Mouse (Mus musculus) ES-Bruce4 (cell line): ENCODE data around the gene Slc35f1.

Source experiments
- CTCF ChIP-seq: IDR thresholded peaks from one replicate; pipeline ENCODE4 v1.8.1; 2011; ENCODE audit warnings: low read depth, low read length
- EP300 ChIP-seq: IDR thresholded peaks from 2 replicates; pipeline ENCODE4 v1.6.1; 2011; ENCODE audit warnings: low read depth, low read length; ENCODE audit not compliant: insufficient read depth
- POLR2A ChIP-seq: IDR thresholded peaks from one replicate; pipeline ENCODE4 v1.8.1; 2011; ENCODE audit warnings: low read length; ENCODE audit not compliant: insufficient read depth

DNA sequence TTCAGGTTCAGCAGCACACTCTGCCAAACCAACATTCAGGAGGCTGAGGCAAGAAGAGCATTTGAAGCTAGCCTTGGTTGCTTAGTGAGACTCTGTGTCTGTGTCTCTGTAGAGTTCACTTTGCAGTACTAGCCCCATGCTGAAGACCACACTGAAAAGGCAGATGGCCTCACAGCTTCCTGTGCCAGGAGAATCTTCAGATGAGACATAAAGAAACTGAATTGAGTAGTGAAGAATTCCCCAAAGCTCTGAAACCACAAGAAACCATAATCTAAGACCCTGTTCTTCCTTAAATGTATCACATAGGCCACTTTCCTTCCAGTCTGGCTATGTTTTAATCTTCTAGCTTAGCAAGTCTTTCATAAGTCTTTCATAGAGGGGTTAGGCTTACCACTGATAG lies 161.7 kb downstream of the Slc35f1 start:
- TF ChIP-seq CTCF (no peak), EP300 (no peak), POLR2A (no peak)
